Mouse (Mus musculus) lung, embryonic 14.5 days (tissue): ENCODE results near the gene Ociad2. TPM values are rescaled to one million over a fixed set of nuclear protein-coding genes. Genes with fewer than 3 reads are reported as not detected.
"Not testable (repeated sequence)": the region's sequence is repeated elsewhere in the genome, so short reads cannot be mapped to it uniquely, and the experiment has no call there.

Experiments used
- ATAC-seq: fragments of 200-750 bp; cut with Nextera tagmentation; 2 replicates; pipeline ENCODE4 v1.8.0; 2017; ENCODE audit warnings: mild to moderate bottlenecking, moderate TSS enrichment, moderate library complexity; ENCODE audit not compliant: insufficient read depth
- DNase-seq: peaks from one replicate; pipeline ENCODE4 v3.0.0-alpha.2; 2015
- H3K27ac ChIP-seq: fragments of 300-500 bp; sonication (generic); 2 replicates; pipeline ENCODE4 v1.5.1; 2014; ENCODE audit warnings: low read depth, mild to moderate bottlenecking, moderate library complexity
- H3K27me3 ChIP-seq: fragments of 300-500 bp; sonication (generic); 2 replicates; pipeline ENCODE4 v1.6.1; 2014; ENCODE audit warnings: low read length, control low read depth; ENCODE audit not compliant: insufficient read depth
- H3K36me3 ChIP-seq: fragments of 300-500 bp; sonication (generic); 2 replicates; pipeline ENCODE4 v1.6.1; 2014; ENCODE audit warnings: control low read depth; ENCODE audit not compliant: insufficient read depth
- H3K4me1 ChIP-seq: fragments of 300-500 bp; sonication (generic); 2 replicates; pipeline ENCODE4 v1.6.1; 2014; ENCODE audit warnings: antibody characterized with exemption, control low read depth; ENCODE audit not compliant: insufficient read depth
- H3K4me2 ChIP-seq: fragments of 300-500 bp; sonication (generic); 2 replicates; pipeline ENCODE4 v1.6.1; 2014; ENCODE audit warnings: mild to moderate bottlenecking
- H3K4me3 ChIP-seq: fragments of 300-500 bp; sonication (generic); 2 replicates; pipeline ENCODE4 v1.5.1; 2014; ENCODE audit warnings: low read depth, low read length
- H3K9ac ChIP-seq: fragments of 300-500 bp; sonication (generic); 2 replicates; pipeline ENCODE4 v1.6.1; 2014
- H3K9me3 ChIP-seq: fragments of 300-500 bp; sonication (generic); 2 replicates; pipeline ENCODE4 v1.6.1; 2016; ENCODE audit warnings: low read depth, low read length, control low read depth
- CTCF ChIP-seq: IDR thresholded peaks from 2 replicates; pipeline ENCODE4 v1.5.1; 2016; ENCODE audit warnings: antibody characterized with exemption, low read depth
- WGBS: fragments of 180-500 bp; shearing (Covaris S2); extraction: QIAGEN DNeasy Blood & Tissue Kit; methylation state at CpG from one replicate; pipeline ENCODE4 v1.1.7; 2014; 5-methylcytosine and 5-hydroxymethylcytosine counted together
- polyA plus RNA-seq: library from polyadenylated mRNA; unstranded; fragments of >200 nt; fragmentation: Nextera tagmentation; extraction: Ambion mirVana; gene quantifications from 2 replicates; pipeline ENCODE4 v1.2.1, GENCODE M21; 2014

The Ociad2 gene
- polyA plus RNA-seq, 1 experiment from 2014 or later = 29.3 TPM

- TF ChIP-seq CTCF = no peak
- Histone ChIP-seq H3K9ac (no peak overlapping the region), H3K4me2 (no peak overlapping the region), H3K36me3 (no peaks in the 10 kb centered on the region), H3K27me3 (no peaks in the 10 kb centered on the region), H3K4me1 (no peaks in the 10 kb centered on the region), H3K27ac (no peak overlapping the region), H3K4me3 (no peak overlapping the region), H3K9me3 (no peaks in the 10 kb centered on the region)
- DNase-seq (no peak), ATAC-seq (no peak)
- 78% methylated on average over 5 of the region's 5 CpGs for WGBS
Observed at GRCm38 (mm10) chr5:73323602-73324001, 17.2 kb downstream of the Ociad2 start.

DNA sequence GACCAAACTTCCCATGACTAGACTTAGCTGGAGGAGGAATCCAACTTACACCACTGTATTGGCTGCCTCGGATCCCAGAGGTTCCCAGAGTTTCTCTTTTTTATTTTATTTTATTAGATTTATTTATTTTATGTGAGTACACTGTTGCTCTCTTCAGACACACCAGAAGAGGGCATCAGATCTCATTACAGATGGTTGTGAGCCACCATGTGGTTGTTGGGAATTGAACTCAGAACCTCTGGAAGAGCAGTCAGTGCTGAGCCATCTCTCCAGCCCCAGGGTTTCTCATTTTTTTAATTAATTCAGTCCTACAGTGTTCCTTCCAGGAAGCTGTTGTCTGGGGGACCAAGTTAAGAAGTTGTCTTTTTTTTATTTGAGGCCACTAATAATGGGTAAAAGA, 18.1 kb downstream of the Ociad2 start:
- H3K36me3 ChIP-seq, H3K9ac ChIP-seq, H3K4me1 ChIP-seq, H3K9me3 ChIP-seq, H3K4me3 ChIP-seq, DNase-seq, H3K27me3 ChIP-seq, H3K27ac ChIP-seq, ATAC-seq, H3K4me2 ChIP-seq: not testable (repeated sequence)
- 79% methylated on average over 1 of the region's 1 CpGs for WGBS

- no peaks in the 10 kb centered on the region for H3K4me1 ChIP-seq
- H3K4me3 ChIP-seq = no peak overlapping the region
- no peak for TF ChIP-seq CTCF
- no peaks in the 10 kb centered on the region for H3K27me3 ChIP-seq
- ATAC-seq (no peak), DNase-seq (no peak)
- no peak overlapping the region for H3K27ac ChIP-seq
- WGBS = 89% methylated on average over 5 of the region's 5 CpGs
- H3K9me3 ChIP-seq = no peaks in the 10 kb centered on the region
- H3K9ac ChIP-seq = no peak overlapping the region
- peaks cover 31% of the 10 kb centered on the region for H3K36me3 ChIP-seq
- no peak overlapping the region for H3K4me2 ChIP-seq
Observed at GRCm38 (mm10) chr5:73319306-73319705, 21.5 kb downstream of the Ociad2 start.

DNA sequence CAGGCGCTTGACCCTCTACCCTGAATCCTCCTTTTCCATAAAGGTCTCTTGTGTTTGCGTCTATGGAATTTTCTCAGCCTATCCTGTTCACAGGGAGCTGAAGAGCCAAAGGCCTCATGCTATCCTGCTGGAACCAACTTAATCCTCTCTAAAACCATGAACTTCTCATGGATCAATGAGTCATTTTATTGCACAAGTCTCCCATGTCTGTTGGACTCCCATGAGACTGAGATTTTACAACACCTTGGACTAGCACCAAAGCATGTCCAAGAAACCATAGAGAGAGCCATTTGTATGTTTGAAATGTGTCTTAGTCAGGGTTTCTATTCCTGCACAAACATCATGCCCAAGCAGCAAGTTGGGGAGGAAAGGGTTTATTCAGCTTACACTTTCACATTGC, 26.2 kb downstream of the Ociad2 start:
- Histone ChIP-seq H3K36me3 (peaks cover 72% of the 10 kb centered on the region), H3K27ac (no peak overlapping the region), H3K4me2 (no peak overlapping the region), H3K27me3 (no peaks in the 10 kb centered on the region), H3K9me3 (no peaks in the 10 kb centered on the region), H3K4me3 (no peak overlapping the region), H3K4me1 (no peaks in the 10 kb centered on the region), H3K9ac (no peak overlapping the region)
- TF ChIP-seq CTCF = no peak
- ATAC-seq (no peak), DNase-seq (no peak)
- 100% methylated on average over 2 of the region's 2 CpGs for WGBS

GRCm38 (mm10) chr5:73313591-73313990, 27.2 kb downstream of the Ociad2 start:
- Histone ChIP-seq H3K4me1 (no peaks in the 10 kb centered on the region), H3K27ac (no peak overlapping the region), H3K4me3 (no peak overlapping the region), H3K36me3 (peaks cover 80% of the 10 kb centered on the region), H3K27me3 (no peaks in the 10 kb centered on the region), H3K9me3 (no peaks in the 10 kb centered on the region), H3K9ac (no peak overlapping the region), H3K4me2 (no peak overlapping the region)
- TF ChIP-seq CTCF = no peak
- ATAC-seq (no peak), DNase-seq (no peak)
- 89% methylated on average over 10 of the region's 10 CpGs for WGBS

DNA sequence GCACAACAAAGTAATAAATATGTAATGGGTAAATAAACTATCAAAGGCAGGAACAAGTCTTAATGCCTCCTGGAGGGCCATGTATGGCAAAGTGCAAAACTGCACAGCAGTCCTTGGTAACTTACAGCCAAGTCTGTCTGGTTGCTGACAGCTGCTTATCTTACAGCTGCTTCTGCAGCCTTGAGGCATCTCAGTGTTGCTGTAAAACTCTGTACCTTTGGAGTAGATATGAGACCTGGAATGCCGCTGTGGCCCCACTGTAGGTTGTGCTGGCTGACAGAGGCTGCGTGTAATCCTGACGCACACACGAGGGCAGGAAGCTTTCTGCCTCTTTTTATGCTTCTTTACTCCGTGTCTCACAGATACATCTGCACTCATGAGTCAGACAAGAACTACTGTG, 29.4 kb downstream of the Ociad2 start:
- 89% methylated on average over 5 of the region's 5 CpGs for WGBS
- H3K27ac ChIP-seq = no peak overlapping the region
- no peak for DNase-seq

DNA sequence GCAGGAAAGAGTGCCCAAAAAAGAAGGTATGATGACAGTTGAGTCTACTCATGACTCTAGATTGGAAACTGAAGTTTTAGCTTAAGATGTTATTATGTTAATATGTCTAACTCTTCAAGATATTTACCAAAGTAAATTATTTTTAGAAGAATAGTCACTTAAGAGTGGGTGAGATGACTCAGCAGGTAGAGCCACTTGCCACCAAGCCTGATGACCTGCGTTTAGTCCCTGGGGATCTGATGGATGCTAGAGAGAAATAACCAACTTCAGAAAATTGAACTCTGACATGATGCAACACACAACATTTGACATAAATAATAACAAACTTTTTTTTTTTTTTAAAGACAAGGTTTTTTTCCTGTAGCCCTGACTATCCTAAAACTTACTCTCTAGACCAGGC, 30.4 kb downstream of the Ociad2 start:
- H3K27me3 ChIP-seq = no peaks in the 10 kb centered on the region
- no peak overlapping the region for H3K4me3 ChIP-seq
- no peak overlapping the region for H3K4me2 ChIP-seq
- ATAC-seq (no peak), DNase-seq (no peak)
- H3K27ac ChIP-seq = no peak overlapping the region
- H3K9me3 ChIP-seq = no peaks in the 10 kb centered on the region
- no peaks in the 10 kb centered on the region for H3K4me1 ChIP-seq
- WGBS = 84% methylated on average over 1 of the region's 1 CpGs
- H3K36me3 ChIP-seq = peaks cover 90% of the 10 kb centered on the region
- no peak for TF ChIP-seq CTCF
- H3K9ac ChIP-seq = no peak overlapping the region

More for the DNA sequence above, 29.4 kb downstream of the Ociad2 start:
- H3K9ac ChIP-seq = no peak overlapping the region
- H3K4me1 ChIP-seq = no peaks in the 10 kb centered on the region
- no peak for TF ChIP-seq CTCF
- peaks cover 91% of the 10 kb centered on the region for H3K36me3 ChIP-seq
- no peak for ATAC-seq
- no peaks in the 10 kb centered on the region for H3K9me3 ChIP-seq
- H3K27me3 ChIP-seq = no peaks in the 10 kb centered on the region
- no peak overlapping the region for H3K4me3 ChIP-seq
- H3K4me2 ChIP-seq = no peak overlapping the region

GRCm38 (mm10) chr5:73309496-73309895, 31.3 kb downstream of the Ociad2 start:
- Histone ChIP-seq H3K27ac (no peak overlapping the region), H3K4me1 (no peaks in the 10 kb centered on the region), H3K27me3 (no peaks in the 10 kb centered on the region), H3K9ac (no peak overlapping the region), H3K4me2 (no peak overlapping the region), H3K9me3 (no peaks in the 10 kb centered on the region), H3K36me3 (peaks cover 91% of the 10 kb centered on the region), H3K4me3 (no peak overlapping the region)
- no peak for DNase-seq
- 78% methylated on average over 4 of the region's 4 CpGs for WGBS
- no peak for ATAC-seq
- no peak for TF ChIP-seq CTCF
